In the genomic region with DNA sequence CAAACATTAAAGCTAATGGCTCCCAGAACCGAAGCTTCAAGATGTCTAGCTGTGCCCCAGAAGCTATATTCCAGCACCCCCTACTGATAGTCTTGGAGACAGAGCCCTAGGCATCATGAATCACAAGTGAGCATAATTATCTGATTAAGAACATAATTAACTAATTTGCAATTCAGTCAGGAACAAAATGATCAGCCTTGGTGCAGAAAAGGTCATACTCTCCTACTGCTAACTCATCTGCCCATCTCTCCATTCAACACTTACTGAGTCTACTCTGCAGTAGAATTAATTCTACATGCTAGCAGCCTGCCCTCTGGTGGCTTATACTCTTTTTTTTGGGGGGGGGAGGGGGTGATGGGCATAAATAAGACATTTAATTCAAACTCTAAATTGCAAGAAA, we compare ENCODE assay signal across 15 mouse cellular contexts. TPM values are rescaled to one million over a fixed set of nuclear protein-coding genes. Genes with fewer than 3 reads are reported as not detected.
A peak's percentile ranks its signal among the peaks of the same experiment; 100 is the strongest.
DNase-seq lines count a peak whose midpoint lies in the region; ATAC-seq and TF ChIP-seq lines count a peak whose summit lies in the region.
"Had no signal": no experiment of that assay in that cellular context is flagged by ENCODE, and none has a peak within 500 bp of the region (broad histone marks: within the 10 kb centered on the region; RNA-seq: fewer than 3 reads in every experiment).

No protein-coding gene starts in this region.

- TF ChIP-seq CTCF in layer of hippocampus, adult 2 months (conservative IDR thresholded peaks at IDR 0.05), result peak; percentile 67
- TF ChIP-seq CTCF in stomach, postnatal 0 days (IDR thresholded peaks at IDR 0.05; ENCODE audit: low read depth), result peak; percentile 40; the same call in 1 of the 2 replicates
- no peak for TF ChIP-seq CTCF in lung, adult 2 months (IDR thresholded peaks at IDR 0.05; ENCODE audit: insufficient read depth, low read length)

- DNase-seq in embryo, embryonic 10.5 days (ENCODE audit: low spot score), result peak; percentile 4
- no peak for DNase-seq in embryo, embryonic 11 days
- peak in 1 of 2 experiments; percentile 17 for DNase-seq in layer of hippocampus, adult 2 months (ENCODE audit: low spot score in 2 of 2)
- DNase-seq in layer of hippocampus, adult 8-10 months (ENCODE audit: low spot score in 2 of 2), result no peak
- DNase-seq in Muller cell, postnatal 12 days (ENCODE audit: inconsistent ontology term), result peak; percentile 12
- DNase-seq in stomach, postnatal 0 days (ENCODE audit: low spot score), result no peak
- no peak for DNase-seq in lung, adult 2 months
- DNase-seq: adrenal gland, postnatal 14 days; heart, adult 18-20 months; right cerebral cortex, adult 18-20 months; thymus, adult 18-20 months had no signal

- no peaks in the 10 kb centered on the region for H3K4me1 ChIP-seq in stomach, postnatal 0 days (replicated peaks; ENCODE audit: control insufficient read depth, insufficient read depth)
- H3K4me1 ChIP-seq in lung, adult 2 months (ENCODE audit: control insufficient read depth, insufficient read depth, low read length), result no peaks in the 10 kb centered on the region
- H3K4me1 ChIP-seq: liver, embryonic 12.5 days had no signal

- 51% methylated on average over 1 of the region's 1 CpGs for WGBS in stomach, postnatal 0 days
- WGBS in lung, adult 2 months, result 57% methylated on average over 1 of the region's 1 CpGs

- H3K36me3 ChIP-seq in stomach, postnatal 0 days (ENCODE audit: control insufficient read depth, insufficient read depth, low read length), result no peaks in the 10 kb centered on the region
- H3K36me3 ChIP-seq: heart, embryonic 15.5 days; midbrain, embryonic 13.5 days had no signal

- TF ChIP-seq EP300 in stomach, postnatal 0 days (optimal IDR thresholded peaks at IDR 0.05), result no peak

- no peaks in the 10 kb centered on the region for H3K9me3 ChIP-seq in stomach, postnatal 0 days (ENCODE audit: control insufficient read depth, low read length)
- H3K9me3 ChIP-seq: heart, embryonic 15.5 days; liver, embryonic 12.5 days; midbrain, embryonic 13.5 days had no signal

- H3K27me3 ChIP-seq in stomach, postnatal 0 days (ENCODE audit: control insufficient read depth, insufficient read depth, low read length), result no peaks in the 10 kb centered on the region
- H3K27me3 ChIP-seq: heart, embryonic 15.5 days; liver, embryonic 12.5 days; midbrain, embryonic 13.5 days had no signal

- H3K4me3 ChIP-seq in layer of hippocampus, adult 2 months, result no peak overlapping the region
- H3K4me3 ChIP-seq in stomach, postnatal 0 days (ENCODE audit: low read depth, low read length), result no peak overlapping the region
- H3K4me3 ChIP-seq in lung, adult 2 months (replicated peaks; ENCODE audit: extremely low read depth, low read depth, low read length), result no peak overlapping the region
- H3K4me3 ChIP-seq: heart, embryonic 15.5 days; liver, embryonic 12.5 days; midbrain, embryonic 13.5 days had no signal

- no peak overlapping the region for H3K4me2 ChIP-seq in stomach, postnatal 0 days (replicated peaks; ENCODE audit: low read depth)
- H3K4me2 ChIP-seq: heart, embryonic 15.5 days; liver, embryonic 12.5 days; midbrain, embryonic 13.5 days had no signal

- ATAC-seq in stomach, postnatal 0 days (ENCODE audit: low FRiP score, low TSS enrichment), result no peak
- ATAC-seq: forebrain, embryonic 16.5 days; liver, embryonic 12.5 days; midbrain, embryonic 13.5 days had no signal

- TF ChIP-seq POLR2A in lung, adult 2 months (IDR thresholded peaks at IDR 0.05; ENCODE audit: borderline replicate concordance, extremely low read depth, low read depth, low read length), result no peak

- no peak overlapping the region for H3K9ac ChIP-seq in stomach, postnatal 0 days (ENCODE audit: low read length)
- H3K9ac ChIP-seq: heart, embryonic 15.5 days; liver, embryonic 12.5 days; midbrain, embryonic 13.5 days had no signal

- no peak overlapping the region for H3K27ac ChIP-seq in layer of hippocampus, adult 2 months
- H3K27ac ChIP-seq in stomach, postnatal 0 days (replicated peaks), result no peak overlapping the region
- H3K27ac ChIP-seq: heart, embryonic 15.5 days; liver, embryonic 12.5 days; midbrain, embryonic 13.5 days had no signal

RNA-seq across cellular contexts. Expression of gene Gtf2e1, which starts 35.1 kb away (rescaled TPM):
- total RNA-seq in layer of hippocampus, adult 2 months (2021), result 10 to 100 TPM; 17.3 to 18.2 TPM
- 10 to 100 TPM; 16.7 to 18.6 (median 17.6) TPM for total RNA-seq in layer of hippocampus, adult 8-10 months (2022)
- 9.2 and 9.5 TPM in 2 replicates for polyA plus RNA-seq in stomach, postnatal 0 days (2015; fragmentation: Nextera tagmentation; extraction: Ambion mirVana)
- 3.7 and 5.0 TPM in 2 replicates for polyA plus RNA-seq in lung, adult 2 months (2012; rRNA removed)

RNA-seq across cellular contexts. Expression of gene Rabl3, which starts 35.2 kb away (rescaled TPM):
- 10 to 100 TPM; 10.2 to 11.2 TPM for total RNA-seq in layer of hippocampus, adult 2 months (2021)
- 1 to 10 TPM; 7.6 to 10.0 (median 8.7) TPM for total RNA-seq in layer of hippocampus, adult 8-10 months (2022)
- polyA plus RNA-seq in stomach, postnatal 0 days (2015; fragmentation: Nextera tagmentation; extraction: Ambion mirVana), result 13.2 and 13.5 TPM in 2 replicates
- polyA plus RNA-seq in lung, adult 2 months (2012; rRNA removed), result 2.0 and 3.4 TPM in 2 replicates

Comparison
In these comparisons a context has a peak if more than half of its experiments do, and no peak if none do; other contexts are left out.
1. DNase-seq: peak in embryo, embryonic 10.5 days (single experiment) and Muller cell, postnatal 12 days (single experiment); none in embryo, embryonic 11 days (single experiment), layer of hippocampus, adult 8-10 months (0 of 2), stomach, postnatal 0 days (single experiment) and lung, adult 2 months (single experiment).